ENCODE assay signal across 8 mouse cellular contexts in genomic region chr19:40436465-40437200, GRCm38 (mm10).
A peak's percentile ranks its signal among the peaks of the same experiment; 100 is the strongest.
DNase-seq lines count a peak whose midpoint lies in the region; ATAC-seq and TF ChIP-seq lines count a peak whose summit lies in the region.

No protein-coding gene starts in this region.

- ATAC-seq in intestine, postnatal 0 days, result no peak

- no peak overlapping the region for H3K9ac ChIP-seq in intestine, postnatal 0 days (ENCODE audit: low read depth, low read length)

- H3K27me3 ChIP-seq in intestine, postnatal 0 days (replicated peaks; ENCODE audit: control insufficient read depth, insufficient read depth, low read length), result no peaks in the 10 kb centered on the region

- no peaks in the 10 kb centered on the region for H3K9me3 ChIP-seq in intestine, postnatal 0 days (ENCODE audit: control insufficient read depth)

- H3K36me3 ChIP-seq in intestine, postnatal 0 days (ENCODE audit: control insufficient read depth, insufficient read depth), result no peaks in the 10 kb centered on the region

- H3K4me1 ChIP-seq in intestine, postnatal 0 days (replicated peaks; ENCODE audit: control insufficient read depth, insufficient read depth, low read length), result no peaks in the 10 kb centered on the region

- 0 out of 2 replicates have a peak overlapping the region, but pooled peaks have one; percentile 1 for H3K27ac ChIP-seq in intestine, postnatal 0 days (ENCODE audit: low read depth, low read length)

- peak; percentile 41 for DNase-seq in cerebellum, adult 11-12 months
- DNase-seq in cerebellum, adult 11 months, result no peak
- peak; percentile 41 for DNase-seq in 3134 (ENCODE audit: extremely low read depth, insufficient read length, low spot score)
- DNase-seq in gastrocnemius, postnatal 10 days, result peak; percentile 32
- peak; percentile 79 for DNase-seq in lung, postnatal 36 days
- DNase-seq in thymus, postnatal 10 days (ENCODE audit: low spot score in 2 of 2), result no peak
- no peak for DNase-seq in B cell, adult 2 months

- H3K4me2 ChIP-seq in intestine, postnatal 0 days (replicated peaks; ENCODE audit: low read depth), result no peak overlapping the region

- whole genome bisulfite sequencing in intestine, postnatal 0 days, result 57% methylated on average over 12 of the region's 12 CpGs

- TF ChIP-seq CTCF in intestine, postnatal 0 days (IDR thresholded peaks at IDR 0.05; ENCODE audit: low read depth), result no peak

- H3K4me3 ChIP-seq in intestine, postnatal 0 days (ENCODE audit: low read depth, low read length), result no peak overlapping the region

Comparison
In these comparisons a context has a peak if more than half of its experiments do, and no peak if none do; other contexts are left out.
1. DNase-seq: peak in cerebellum, adult 11-12 months (single experiment), 3134 (single experiment), gastrocnemius, postnatal 10 days (single experiment) and lung, postnatal 36 days (single experiment); none in cerebellum, adult 11 months (single experiment), thymus, postnatal 10 days (0 of 2) and B cell, adult 2 months (0 of 2).